Mouse (Mus musculus) small intestine, adult 2 months (tissue): ENCODE measurements around the gene Mapk1ip1. TPM values are rescaled to one million over a fixed set of nuclear protein-coding genes. Genes with fewer than 3 reads are reported as not detected.
A peak's percentile ranks its signal among the peaks of the same experiment; 100 is the strongest.

Experiments
- H3K27ac ChIP-seq: fragments of 200-500 bp; 2 replicates; pipeline ENCODE4 v1.5.1; 2012; ENCODE audit warnings: low read depth, low read length, control low read depth, inconsistent platforms; ENCODE audit not compliant: insufficient read depth
- H3K27me3 ChIP-seq: fragments of 200-500 bp; 2 replicates; pipeline ENCODE4 v1.6.1; 2012; ENCODE audit warnings: mild to moderate bottlenecking, moderate library complexity, low read length, inconsistent platforms; ENCODE audit not compliant: control insufficient read depth, insufficient read depth
- H3K36me3 ChIP-seq: fragments of 200-500 bp; 2 replicates; pipeline ENCODE4 v1.6.1; 2012; ENCODE audit warnings: mild to moderate bottlenecking, low read length, control low read depth, inconsistent platforms; ENCODE audit not compliant: control insufficient read depth, insufficient read depth
- H3K4me1 ChIP-seq: fragments of 200-500 bp; 2 replicates; pipeline ENCODE4 v1.6.1; 2012; ENCODE audit warnings: low read length, inconsistent platforms, mixed read lengths; ENCODE audit not compliant: control insufficient read depth, insufficient read depth, insufficient read length
- H3K4me3 ChIP-seq: fragments of 200-500 bp; 2 replicates; pipeline ENCODE4 v1.5.1; 2012; ENCODE audit warnings: low read depth, mild to moderate bottlenecking, control low read depth, inconsistent platforms, low read length, moderate library complexity
- CTCF ChIP-seq: fragments of 200-500 bp; IDR thresholded peaks from 2 replicates; pipeline ENCODE4 v1.5.1; 2012; ENCODE audit warnings: low read depth, mild to moderate bottlenecking, control low read depth, inconsistent platforms, low read length, moderate library complexity, mixed read lengths; ENCODE audit not compliant: insufficient replicate concordance, insufficient read length; ENCODE audit errors: extremely low read depth
- POLR2A ChIP-seq: fragments of 200-500 bp; IDR thresholded peaks from 2 replicates; pipeline ENCODE4 v1.6.1; 2012; ENCODE audit warnings: low read depth, mild to moderate bottlenecking, control low read depth, inconsistent platforms, low read length, moderate library complexity
- WGBS: fragments of 180-500 bp; shearing (Covaris S2); methylation state at CpG from one replicate; pipeline ENCODE4 v1.1.7; 2018; 5-methylcytosine and 5-hydroxymethylcytosine counted together
- polyA plus RNA-seq: library from polyadenylated mRNA; depleted of rRNA; stranded (reverse); fragments of >200 nt; gene quantifications from 2 replicates; pipeline ENCODE4 v1.2.3, GENCODE M21; 2012

Mapk1ip1 gene
- polyA plus RNA-seq, 1 experiment = 27.9 TPM

DNA sequence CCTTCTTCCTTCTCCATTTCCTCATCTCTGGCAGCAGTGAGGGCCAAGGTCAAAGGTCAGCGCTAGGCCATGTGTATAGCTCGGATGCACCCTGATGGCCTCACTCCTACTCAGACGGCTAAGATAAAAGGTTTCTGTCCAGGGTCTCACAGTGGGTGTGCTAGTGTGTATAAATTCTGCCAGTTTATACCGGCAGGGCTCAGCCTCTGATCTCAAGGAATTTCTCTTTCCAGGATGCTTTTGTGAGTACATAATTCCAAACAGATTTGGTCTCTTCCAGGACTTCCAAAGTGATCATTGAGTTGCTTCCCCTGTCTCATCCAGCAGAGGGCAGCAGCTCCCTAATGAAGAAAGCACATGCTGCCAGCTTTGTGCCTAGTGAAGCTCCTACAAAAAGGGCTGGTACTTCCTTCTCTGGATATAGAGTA is 5.5 kb downstream of the Mapk1ip1 start:
- TF ChIP-seq POLR2A (no peak), CTCF (peak; percentile 64; the same call in 1 of the 2 replicates)
- 35% methylated on average over 4 of the region's 4 CpGs for WGBS
- Histone ChIP-seq H3K36me3 (peaks cover 8% of the 10 kb centered on the region), H3K27me3 (no peaks in the 10 kb centered on the region), H3K4me1 (peaks cover 3% of the 10 kb centered on the region), H3K27ac (no peak overlapping the region), H3K4me3 (no peak overlapping the region)

DNA sequence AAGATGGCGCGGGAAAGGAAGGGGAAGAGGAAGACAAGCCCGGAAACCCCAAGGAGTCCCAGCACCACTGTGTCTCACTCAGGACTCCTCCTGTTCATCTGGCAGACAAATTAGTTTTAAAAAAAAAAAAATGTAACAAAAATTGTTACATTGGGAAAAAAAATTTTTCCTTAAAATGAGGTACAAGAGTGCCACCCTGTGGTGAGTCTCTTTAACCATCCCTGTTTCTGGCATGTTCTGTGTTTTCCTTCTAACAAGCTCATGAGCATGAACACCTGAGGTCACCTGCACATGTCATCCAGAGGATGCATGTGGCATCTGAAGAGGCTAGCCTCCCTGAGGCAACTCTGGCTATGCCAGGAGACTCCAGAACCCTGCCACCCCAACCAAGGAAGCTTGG is 11.0 kb downstream of the Mapk1ip1 start:
- peaks cover 8% of the 10 kb centered on the region for H3K36me3 ChIP-seq
- TF ChIP-seq POLR2A (no peak), CTCF (no peak)
- 87% methylated on average over 3 of the region's 3 CpGs for WGBS
- H3K4me3 ChIP-seq = no peak overlapping the region
- H3K27ac ChIP-seq = no peak overlapping the region
- H3K4me1 ChIP-seq = no peaks in the 10 kb centered on the region
- no peaks in the 10 kb centered on the region for H3K27me3 ChIP-seq

DNA sequence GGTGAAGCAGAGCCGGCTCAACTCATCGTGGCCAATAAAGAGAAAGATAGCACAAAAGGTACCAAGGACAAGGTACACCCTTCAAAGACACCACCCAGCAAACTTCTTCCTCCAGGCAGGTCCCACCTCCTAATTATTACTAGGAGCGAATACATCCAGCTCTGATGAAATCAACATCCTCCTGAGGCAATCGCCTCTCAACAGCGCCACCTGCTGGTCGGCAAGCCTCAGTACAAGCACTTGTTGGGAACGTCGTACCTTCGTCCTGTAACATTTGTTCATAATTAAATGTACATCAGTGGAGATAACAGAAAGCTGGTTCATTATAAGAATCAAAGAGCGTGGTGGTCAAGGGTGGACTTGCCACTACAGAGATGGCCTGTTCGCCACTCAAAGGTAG is 18.3 kb downstream of the Mapk1ip1 start:
- no peaks in the 10 kb centered on the region for H3K27me3 ChIP-seq
- H3K4me3 ChIP-seq = no peak overlapping the region
- no peak overlapping the region for H3K27ac ChIP-seq
- no peak for TF ChIP-seq POLR2A
- peak; percentile 97 for TF ChIP-seq CTCF
- H3K4me1 ChIP-seq = no peaks in the 10 kb centered on the region
- H3K36me3 ChIP-seq = no peaks in the 10 kb centered on the region
- 13% methylated on average over 11 of the region's 11 CpGs for WGBS

GRCm38 (mm10) chr7:138824995-138825756 is 20.9 kb downstream of the Mapk1ip1 start:
- no peak overlapping the region for H3K27ac ChIP-seq
- no peaks in the 10 kb centered on the region for H3K27me3 ChIP-seq
- H3K36me3 ChIP-seq = no peaks in the 10 kb centered on the region
- TF ChIP-seq CTCF (no peak), POLR2A (no peak)
- no peaks in the 10 kb centered on the region for H3K4me1 ChIP-seq
- WGBS = 72% methylated on average over 19 of the region's 19 CpGs
- no peak overlapping the region for H3K4me3 ChIP-seq

- TF ChIP-seq CTCF (no peak), POLR2A (no peak)
- Histone ChIP-seq H3K4me3 (no peak overlapping the region), H3K27ac (no peak overlapping the region), H3K36me3 (no peaks in the 10 kb centered on the region), H3K4me1 (no peaks in the 10 kb centered on the region), H3K27me3 (no peaks in the 10 kb centered on the region)
- WGBS = 80% methylated on average over 6 of the region's 6 CpGs
Measured at GRCm38 (mm10) chr7:138824423-138824822, 21.6 kb downstream of the Mapk1ip1 start.

GRCm38 (mm10) chr7:138818314-138818713 is 27.8 kb downstream of the Mapk1ip1 start:
- no peak overlapping the region for H3K4me3 ChIP-seq
- H3K27ac ChIP-seq = no peak overlapping the region
- peak; percentile 15; the same call in 1 of the 2 replicates for TF ChIP-seq CTCF
- TF ChIP-seq POLR2A = no peak
- 47% methylated on average over 4 of the region's 4 CpGs for WGBS
- no peaks in the 10 kb centered on the region for H3K36me3 ChIP-seq
- H3K27me3 ChIP-seq = no peaks in the 10 kb centered on the region
- no peaks in the 10 kb centered on the region for H3K4me1 ChIP-seq

DNA sequence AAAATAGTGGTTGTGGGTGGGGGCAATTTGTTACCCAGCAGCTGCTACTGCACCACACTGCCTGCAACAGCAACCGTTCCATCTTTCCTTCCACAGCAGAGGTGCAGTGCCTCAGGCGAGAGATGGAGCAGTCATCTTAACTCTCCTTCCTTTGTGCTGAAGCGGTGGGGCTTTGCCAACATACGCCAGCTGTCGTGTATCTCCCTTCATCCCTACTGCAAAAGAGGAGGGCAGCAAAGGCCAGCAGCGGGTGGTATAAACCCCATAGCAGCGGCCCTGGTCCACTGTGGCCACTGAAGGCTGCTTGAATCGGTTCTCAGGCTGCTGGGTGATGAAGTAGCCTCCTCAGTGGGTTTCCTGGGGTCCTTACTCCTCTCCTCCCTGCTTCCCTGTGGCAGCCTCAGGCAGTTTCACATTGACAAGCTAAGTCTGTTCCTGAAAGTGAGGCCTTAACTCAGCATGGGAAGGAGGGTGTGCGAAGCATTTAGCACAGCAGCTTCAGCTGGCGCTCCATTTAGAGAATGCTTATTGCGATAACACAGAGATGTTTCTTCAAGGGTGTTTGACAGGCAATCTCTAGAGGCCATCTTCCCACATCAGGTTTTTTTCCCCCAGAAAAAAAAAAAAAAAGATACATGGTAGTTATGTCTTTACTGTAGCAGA is 32.7 kb downstream of the Mapk1ip1 start:
- H3K4me1 ChIP-seq = no peaks in the 10 kb centered on the region
- no peak overlapping the region for H3K27ac ChIP-seq
- TF ChIP-seq CTCF (no peak), POLR2A (no peak)
- WGBS = 78% methylated on average over 11 of the region's 11 CpGs
- H3K27me3 ChIP-seq = no peaks in the 10 kb centered on the region
- H3K36me3 ChIP-seq = no peaks in the 10 kb centered on the region
- no peak overlapping the region for H3K4me3 ChIP-seq
